Mouse (Mus musculus) limb, embryonic 14.5 days (tissue): ENCODE data around the gene Esrrg. TPM values are rescaled to one million over a fixed set of nuclear protein-coding genes. Genes with fewer than 3 reads are reported as not detected.

Experiments
- ATAC-seq: fragments of 200-750 bp; cut with Nextera tagmentation; 2 replicates; pipeline ENCODE4 v1.8.0; 2017; ENCODE audit warnings: low read depth, moderate number of reproducible peaks, moderate TSS enrichment; ENCODE audit not compliant: low FRiP score
- DNase-seq: peaks from one replicate; pipeline ENCODE4 v3.0.0-alpha.2; 2015; ENCODE audit warnings: low spot score
- H3K27ac ChIP-seq: fragments of 300-500 bp; sonication (generic); replicated peaks from 2 replicates; pipeline ENCODE4 v1.5.1; 2014; ENCODE audit warnings: low read depth, mild to moderate bottlenecking, low read length, moderate library complexity, mixed read lengths
- H3K27me3 ChIP-seq: fragments of 300-500 bp; sonication (generic); 2 replicates; pipeline ENCODE4 v1.6.1; 2014; ENCODE audit warnings: low read length, mixed read lengths; ENCODE audit not compliant: control insufficient read depth, insufficient read depth
- H3K36me3 ChIP-seq: fragments of 300-500 bp; sonication (generic); 2 replicates; pipeline ENCODE4 v1.6.1; 2014; ENCODE audit warnings: mild to moderate bottlenecking, low read length, moderate library complexity, mixed read lengths; ENCODE audit not compliant: control insufficient read depth, insufficient read depth
- H3K4me1 ChIP-seq: fragments of 300-500 bp; sonication (generic); 2 replicates; pipeline ENCODE4 v1.6.1; 2014; ENCODE audit warnings: antibody characterized with exemption, low read length, mixed read lengths; ENCODE audit not compliant: control insufficient read depth, insufficient read depth
- H3K4me2 ChIP-seq: fragments of 300-500 bp; sonication (generic); replicated peaks from 2 replicates; pipeline ENCODE4 v1.6.1; 2014; ENCODE audit warnings: low read depth, mild to moderate bottlenecking, low read length, moderate library complexity; ENCODE audit not compliant: severe bottlenecking
- H3K4me3 ChIP-seq: fragments of 300-500 bp; sonication (generic); replicated peaks from 2 replicates; pipeline ENCODE4 v1.5.1; 2014; ENCODE audit warnings: low read length
- H3K9ac ChIP-seq: fragments of 300-500 bp; sonication (generic); 2 replicates; pipeline ENCODE4 v1.6.1; 2014; ENCODE audit warnings: mild to moderate bottlenecking, low read depth, low read length, moderate library complexity; ENCODE audit not compliant: severe bottlenecking
- H3K9me3 ChIP-seq: fragments of 300-500 bp; sonication (generic); 2 replicates; pipeline ENCODE4 v1.6.1; 2016; ENCODE audit warnings: low read length; ENCODE audit not compliant: control insufficient read depth
- POLR2A ChIP-seq: fragments of 200-500 bp; IDR thresholded peaks from 2 replicates; pipeline ENCODE4 v1.8.0; 2012; ENCODE audit warnings: inconsistent platforms, mild to moderate bottlenecking, moderate library complexity, borderline replicate concordance; ENCODE audit not compliant: insufficient read depth, insufficient read length; ENCODE audit errors: extremely low read depth
- WGBS: fragments of 180-500 bp; shearing (Covaris S2); extraction: QIAGEN DNeasy Blood & Tissue Kit; methylation state at CpG from one replicate; pipeline ENCODE4 v1.1.7; 2014; 5-methylcytosine and 5-hydroxymethylcytosine counted together
- polyA plus RNA-seq, 2 experiments: library from polyadenylated mRNA; depleted of rRNA in 1 of 2; stranded (reverse) in 1 of 2; unstranded in 1 of 2; fragments of >200 nt; fragmentation: Nextera tagmentation in 1 of 2; extraction: Ambion mirVana in 1 of 2; gene quantifications; 2 replicates each; pipeline versions ENCODE4 v1.2.1 to v1.2.3; 2012 to 2014

Esrrg gene
- polyA plus RNA-seq, 2 experiments = 1.1 to 1.5 TPM

- ATAC-seq = no peak; the same call in 1 of the 2 replicates
- no peak for TF ChIP-seq POLR2A
- WGBS = 49% methylated on average over 4 of the region's 4 CpGs
- Histone ChIP-seq H3K4me1 (no peaks in the 10 kb centered on the region), H3K9ac (no peak overlapping the region), H3K9me3 (no peaks in the 10 kb centered on the region), H3K27me3 (no peaks in the 10 kb centered on the region), H3K4me2 (no peak overlapping the region), H3K27ac (no peak overlapping the region), H3K36me3 (no peaks in the 10 kb centered on the region), H3K4me3 (no peak overlapping the region)
- DNase-seq = no peak
Measured at GRCm38 (mm10) chr1:187939078-187939477, 330.5 kb downstream of the Esrrg start.

GRCm38 (mm10) chr1:187951506-187951905, 342.9 kb downstream of the Esrrg start:
- H3K36me3 ChIP-seq = no peaks in the 10 kb centered on the region
- DNase-seq (no peak), ATAC-seq (no peak)
- 47% methylated on average over 3 of the region's 3 CpGs for WGBS
- H3K27me3 ChIP-seq = no peaks in the 10 kb centered on the region
- no peaks in the 10 kb centered on the region for H3K9me3 ChIP-seq
- TF ChIP-seq POLR2A = no peak
- H3K27ac ChIP-seq = no peak overlapping the region
- no peak overlapping the region for H3K9ac ChIP-seq
- H3K4me3 ChIP-seq = no peak overlapping the region
- no peak overlapping the region for H3K4me2 ChIP-seq
- H3K4me1 ChIP-seq = no peaks in the 10 kb centered on the region

- TF ChIP-seq POLR2A = no peak
- H3K4me2 ChIP-seq = no peak overlapping the region
- WGBS = 89% methylated on average over 2 of the region's 2 CpGs
- no peak overlapping the region for H3K4me3 ChIP-seq
- DNase-seq (no peak), ATAC-seq (no peak)
- H3K9ac ChIP-seq = no peak overlapping the region
- H3K36me3 ChIP-seq = no peaks in the 10 kb centered on the region
- no peaks in the 10 kb centered on the region for H3K9me3 ChIP-seq
- H3K27me3 ChIP-seq = no peaks in the 10 kb centered on the region
- no peak overlapping the region for H3K27ac ChIP-seq
- no peaks in the 10 kb centered on the region for H3K4me1 ChIP-seq
Measured at GRCm38 (mm10) chr1:187956702-187957101, 348.1 kb downstream of the Esrrg start.

- WGBS = 88% methylated on average over 9 of the region's 9 CpGs
- Histone ChIP-seq H3K27ac (no peak overlapping the region), H3K9me3 (no peaks in the 10 kb centered on the region), H3K36me3 (no peaks in the 10 kb centered on the region), H3K27me3 (no peaks in the 10 kb centered on the region), H3K4me2 (no peak overlapping the region), H3K4me1 (no peaks in the 10 kb centered on the region), H3K9ac (no peak overlapping the region), H3K4me3 (no peak overlapping the region)
- no peak for TF ChIP-seq POLR2A
- DNase-seq = no peak
- no peak for ATAC-seq
Measured at GRCm38 (mm10) chr1:187959192-187959591, 350.6 kb downstream of the Esrrg start.

- no peak for ATAC-seq
- 70% methylated on average over 5 of the region's 5 CpGs for WGBS
Measured at GRCm38 (mm10) chr1:187961452-187961851, 352.9 kb downstream of the Esrrg start.

More at GRCm38 (mm10) chr1:187961452-187961851, 352.9 kb downstream of the Esrrg start:
- no peaks in the 10 kb centered on the region for H3K4me1 ChIP-seq
- H3K27ac ChIP-seq = no peak overlapping the region
- DNase-seq = no peak
- H3K4me2 ChIP-seq = no peak overlapping the region
- H3K36me3 ChIP-seq = no peaks in the 10 kb centered on the region
- H3K4me3 ChIP-seq = no peak overlapping the region
- no peaks in the 10 kb centered on the region for H3K27me3 ChIP-seq
- no peak overlapping the region for H3K9ac ChIP-seq
- H3K9me3 ChIP-seq = no peaks in the 10 kb centered on the region
- no peak for TF ChIP-seq POLR2A
